Mouse (Mus musculus): ENCODE measurements around the gene Stx18.

DNA sequence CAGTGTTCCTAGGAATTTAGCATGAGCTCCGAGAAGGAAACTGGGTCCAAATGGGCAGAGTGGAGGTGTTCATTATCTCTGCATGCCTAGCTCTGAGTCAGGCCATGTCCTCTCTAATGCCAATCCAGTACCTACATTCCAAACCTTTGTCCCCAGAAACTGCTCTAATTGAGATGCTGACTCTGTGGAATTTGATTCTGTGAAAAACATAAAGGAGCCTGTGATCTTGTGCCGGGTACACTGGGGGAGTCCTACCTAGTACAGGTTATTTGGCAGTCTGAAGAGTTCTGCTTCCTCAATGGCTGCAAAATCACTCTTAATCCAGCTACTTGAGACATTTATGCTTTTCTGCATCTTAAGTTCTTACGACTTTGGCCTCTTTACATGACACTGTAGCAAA lies 40.0 kb downstream of the Stx18 start:
- TF ChIP-seq CTCF (IDR thresholded peaks at IDR 0.05; ENCODE audit: low read depth): no peak
- no peak for TF ChIP-seq EP300 (optimal IDR thresholded peaks at IDR 0.05)
